Mouse (Mus musculus): ENCODE measurements around the gene Mink1. TPM values are rescaled to one million over a fixed set of nuclear protein-coding genes. Genes with fewer than 3 reads are reported as not detected.
"Not testable (repeated sequence)": the region's sequence is repeated elsewhere in the genome, so short reads cannot be mapped to it uniquely, and the experiment has no call there.

Gene Mink1
- total RNA-seq (2021): 10 to 100 TPM; 42.2 to 44.1 TPM
- long read RNA-seq, experiment 1, full-length matches to known transcripts: 9 of 30 reads
- long read RNA-seq, experiment 1, partial matches to known transcripts: 13 of 30 reads
- long read RNA-seq, experiment 1, other reads (novel, unspliced or antisense): 8 of 30 reads
- long read RNA-seq, experiment 2, full-length matches to known transcripts: 5 of 23 reads
- long read RNA-seq, experiment 2, partial matches to known transcripts: 8 of 23 reads
- long read RNA-seq, experiment 2, other reads (novel, unspliced or antisense): 10 of 23 reads

DNA sequence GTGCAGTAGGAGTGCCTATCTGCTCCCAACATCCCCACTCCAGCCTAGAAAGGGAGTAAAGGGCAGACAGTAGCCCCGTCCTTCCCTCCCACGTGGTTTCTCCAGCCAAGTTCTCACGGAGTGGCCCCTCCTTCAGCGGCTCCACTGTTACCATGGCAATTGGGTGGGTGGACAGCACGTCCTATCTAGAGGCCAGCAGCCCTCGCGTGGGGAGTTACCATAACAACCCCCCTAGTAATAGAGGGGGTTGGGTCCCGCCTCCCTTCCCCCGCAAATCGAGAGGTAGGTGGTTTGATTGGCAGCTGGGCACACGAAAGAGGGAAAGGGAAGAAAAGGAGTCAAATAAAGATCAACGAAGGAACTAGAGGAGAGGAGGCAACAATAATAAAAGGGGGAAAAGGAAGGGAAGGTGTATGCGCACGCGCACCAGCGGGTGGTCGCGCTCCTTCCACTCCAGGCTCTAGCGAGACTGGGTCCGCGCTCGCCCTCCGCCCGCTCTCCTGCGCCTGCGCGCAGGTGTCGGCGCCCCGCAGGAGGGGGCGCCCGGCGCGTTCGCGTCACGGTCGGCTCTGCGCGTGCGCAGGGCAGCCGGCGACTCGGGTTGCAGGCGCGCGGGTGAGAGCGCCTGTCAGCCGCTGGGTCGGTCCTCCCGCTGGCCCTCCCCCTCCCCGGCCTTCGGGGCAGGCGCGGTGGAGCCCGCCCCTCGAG lies at the start of gene Mink1:
TSS of gene Mink1 (plus strand) at position 595 of the 708 bp plus-strand sequence.
- DNase-seq: peak; percentile 93 to 96
- intact Hi-C loops (cut with DNase I): loop anchor here (2.0 kb wide), 1 partner anchor 42 kb away; no protein-coding TSS in a partner anchor

DNA sequence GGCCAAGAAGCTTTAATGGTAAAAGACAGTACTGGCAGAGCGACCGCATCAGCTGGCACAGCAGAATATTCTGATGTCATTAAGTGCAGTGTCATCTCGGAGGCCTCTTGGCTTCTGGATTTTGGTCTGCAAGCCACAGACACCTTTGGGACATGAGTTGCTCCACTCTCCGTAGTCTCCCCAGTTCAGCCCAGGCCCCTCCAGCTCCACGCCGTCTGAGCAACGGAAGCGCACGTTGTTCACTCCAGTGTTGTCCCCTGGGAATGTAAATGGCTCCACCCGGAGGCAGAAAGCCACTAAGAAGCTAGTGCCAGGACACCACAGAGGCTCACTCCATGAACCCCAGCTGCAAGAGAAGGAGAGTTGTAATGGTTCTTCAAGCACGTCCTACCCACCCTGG lies 49.2 kb upstream of the Mink1 start:
- DNase-seq: peak; percentile 32 to 57
- intact Hi-C loops (cut with DNase I): no loop called here

DNA sequence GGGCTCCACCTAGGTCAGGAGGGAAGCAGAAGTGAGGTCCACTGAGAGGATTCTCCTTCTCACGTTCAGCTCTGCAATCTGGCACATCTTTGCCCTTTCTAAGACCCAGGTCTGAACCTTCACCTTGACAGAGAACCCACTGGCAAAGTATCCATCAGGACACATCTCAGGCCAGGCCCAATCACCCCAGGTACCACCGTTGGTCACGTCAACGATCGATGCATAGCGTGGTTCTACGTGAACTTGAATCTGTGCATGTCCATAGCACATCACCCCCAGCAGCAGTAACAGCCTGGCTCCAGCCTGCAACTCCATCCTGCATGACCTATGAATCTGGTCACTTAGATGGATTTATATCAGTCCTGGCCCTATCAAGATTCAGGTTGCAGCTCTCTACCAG lies 48.4 kb upstream of the Mink1 start, which contains the start of gene Vmo1:
TSS of gene Vmo1 (minus strand) at position 329 of the 400 bp plus-strand sequence.
- intact Hi-C loops (cut with DNase I): no loop called here
- no peak for DNase-seq

DNA sequence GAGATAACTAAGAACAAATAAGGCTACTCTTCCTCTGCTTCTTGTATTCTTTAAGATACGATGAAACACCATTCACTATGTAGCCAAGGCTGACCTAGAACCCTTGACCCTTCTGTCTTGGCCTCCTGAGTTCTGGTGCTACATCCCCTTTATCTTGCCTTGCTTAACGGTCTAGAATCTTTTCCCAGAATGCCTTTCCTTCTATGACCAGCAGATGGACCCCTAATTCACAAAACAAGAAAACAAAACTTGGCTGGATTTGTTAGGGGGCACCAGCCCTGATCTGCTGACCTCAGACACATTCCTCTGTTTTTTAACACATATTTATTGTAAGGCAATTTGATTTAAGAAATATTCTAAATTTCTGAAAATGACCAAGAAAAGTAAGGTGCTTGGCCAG lies 46.3 kb upstream of the Mink1 start:
- intact Hi-C loops (cut with DNase I): loop anchor here (1.0 to 2.0 kb wide), 2 partner anchors 89 to 238 kb away; no protein-coding TSS in a partner anchor
- DNase-seq: peak in 1 of 2 experiments; percentile 50

DNA sequence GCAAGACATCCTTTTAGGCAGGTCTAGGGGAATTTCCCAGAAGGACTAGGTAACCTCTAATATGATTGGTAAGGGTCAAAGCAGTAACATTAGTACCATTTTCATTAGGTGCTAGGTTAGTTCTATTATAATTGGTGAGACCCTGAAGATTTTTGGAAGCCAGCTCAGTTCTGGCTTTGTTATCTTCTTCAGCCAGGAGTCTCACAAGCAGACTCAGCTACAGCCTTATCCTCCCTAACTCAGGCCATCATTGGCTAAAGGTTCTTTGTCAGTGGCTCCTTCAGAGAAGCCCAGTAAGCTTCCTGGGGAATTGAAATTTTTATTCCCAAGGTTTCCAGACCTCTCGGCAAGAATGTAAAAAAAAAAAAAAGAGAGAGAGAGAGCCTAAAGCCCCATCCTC lies 44.2 kb upstream of the Mink1 start:
- no peak for DNase-seq
- intact Hi-C loops (cut with DNase I): no loop called here

DNA sequence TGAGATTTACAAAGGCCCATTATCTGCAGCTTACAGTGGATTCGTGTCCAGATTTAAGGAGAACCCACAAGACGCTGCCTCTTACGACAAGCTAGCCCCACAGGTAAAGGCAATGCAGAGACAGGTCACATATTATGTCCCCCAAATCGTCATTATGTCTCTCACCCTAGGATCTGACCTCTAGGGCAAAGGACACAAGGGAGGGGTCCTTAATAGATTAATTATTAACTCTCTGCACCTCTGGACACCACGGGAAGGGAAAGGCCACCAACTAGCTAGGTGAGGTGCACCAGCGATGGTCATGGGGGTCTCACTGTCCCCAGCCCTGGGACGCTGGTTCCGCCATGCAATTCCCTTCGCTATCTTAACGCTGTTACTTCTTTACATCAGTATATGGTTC lies 43.8 kb upstream of the Mink1 start, which contains the start of gene Gltpd2:
TSS of gene Gltpd2 (plus strand) at position 274 of the 400 bp plus-strand sequence.
- intact Hi-C loops (cut with DNase I): no loop called here
- no peak for DNase-seq

DNA sequence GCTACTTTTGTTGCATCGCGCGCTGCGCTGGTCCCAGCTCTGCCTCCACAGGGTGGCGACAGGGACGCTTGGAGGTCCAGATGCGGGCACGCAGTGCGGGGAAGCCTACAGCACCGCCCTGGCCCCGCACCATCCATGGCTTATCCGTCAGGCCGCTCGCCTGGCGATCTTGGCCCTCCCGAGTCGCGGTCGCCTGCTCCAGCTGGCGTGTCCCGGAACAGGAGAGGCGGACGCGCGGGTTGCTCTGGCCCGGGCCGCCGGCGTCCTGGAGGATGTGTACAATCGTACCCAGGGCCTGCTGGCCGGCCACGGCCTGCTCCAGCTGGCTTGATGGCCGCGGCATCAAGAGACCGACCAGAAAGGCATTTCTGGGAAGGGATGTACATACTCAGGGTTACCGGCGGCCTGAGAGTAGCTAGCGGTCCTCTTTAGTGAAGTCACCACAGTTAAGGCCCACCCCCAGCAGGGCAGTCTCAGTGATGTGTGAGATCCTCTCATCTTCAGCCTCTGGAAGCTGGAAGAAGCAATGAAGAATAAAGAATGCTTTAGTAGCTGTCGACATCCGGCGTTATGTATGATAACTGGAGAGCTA lies 42.4 kb upstream of the Mink1 start:
- peak; percentile 61 to 62 for DNase-seq
- intact Hi-C loops (cut with DNase I): no loop called here

DNA sequence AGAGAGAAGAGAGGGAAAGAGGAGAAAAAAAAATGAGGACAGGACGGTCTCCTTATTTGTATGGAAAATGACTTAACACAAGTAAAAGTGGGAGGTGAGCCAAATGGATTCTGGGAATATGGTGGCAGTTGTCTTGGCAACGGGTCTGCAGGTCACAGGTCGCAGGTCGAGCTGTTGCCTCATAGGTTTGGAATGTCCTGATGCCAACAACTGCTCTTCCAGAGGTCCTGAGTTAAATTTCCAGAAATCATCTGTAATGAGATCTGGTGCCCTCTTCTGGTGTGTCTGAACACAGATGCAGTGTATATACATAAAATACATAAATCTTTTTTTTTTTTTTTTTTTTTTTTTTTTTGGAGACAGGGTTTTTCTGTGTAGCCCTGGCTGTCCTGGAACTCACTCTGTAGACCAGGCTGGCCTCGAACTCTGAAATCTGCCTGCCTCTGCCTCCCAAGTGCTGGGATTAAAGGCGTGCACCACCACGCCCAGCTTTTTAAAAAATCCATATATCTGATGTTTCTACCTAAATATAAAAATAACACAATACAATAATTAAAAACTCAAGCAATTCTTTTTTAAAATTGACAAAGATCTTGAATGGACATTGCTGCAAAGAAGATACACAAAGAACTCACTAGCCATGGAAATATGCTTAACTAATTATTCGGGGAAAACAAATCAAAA lies 39.2 kb upstream of the Mink1 start:
- DNase-seq; intact Hi-C loops (cut with DNase I): not testable (repeated sequence)

DNA sequence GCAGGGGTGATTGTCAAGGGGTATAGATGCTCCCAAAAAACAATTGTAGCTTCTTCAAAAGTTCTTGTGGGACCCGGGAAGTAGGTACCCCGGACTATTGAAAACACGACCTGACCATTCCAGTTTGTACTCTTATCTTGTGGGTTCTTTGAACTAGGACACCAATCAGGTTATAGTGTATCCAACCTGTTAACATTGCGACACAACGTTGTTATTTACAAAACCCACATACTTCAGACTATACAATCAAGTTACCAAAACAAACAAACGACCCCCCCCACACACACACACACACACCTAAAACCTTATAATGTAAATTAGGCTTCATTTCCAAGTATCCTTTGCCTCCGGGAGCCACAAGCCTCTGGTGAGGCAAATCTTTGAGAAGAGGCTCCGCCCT lies 37.9 kb upstream of the Mink1 start:
- no peak for DNase-seq

DNA sequence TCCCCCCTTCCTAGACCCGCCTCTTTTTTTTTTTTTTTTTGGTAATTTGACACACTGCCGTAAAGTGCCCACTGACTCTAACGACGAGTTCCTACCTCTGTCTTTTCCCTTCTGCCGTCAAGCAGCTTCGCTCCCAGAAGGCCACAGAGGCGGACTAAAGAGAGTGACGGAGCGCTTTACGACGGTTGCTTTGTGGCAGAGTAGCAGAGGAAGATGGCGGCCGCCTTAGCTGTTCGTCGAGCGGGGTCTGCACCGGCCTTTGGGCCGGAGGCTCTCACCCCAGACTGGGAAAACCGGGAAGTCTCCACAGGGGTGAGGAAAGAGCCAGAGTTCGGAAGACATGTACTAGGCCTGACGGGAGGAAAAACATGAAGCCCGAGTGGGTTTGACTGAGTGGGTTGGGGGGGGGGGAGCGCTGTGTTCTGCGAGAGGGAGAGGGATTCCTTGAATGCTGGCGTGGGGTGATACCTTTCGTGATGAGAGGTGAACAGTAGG lies 37.5 kb upstream of the Mink1 start, which contains the start of gene Psmb6:
TSS of gene Psmb6 (plus strand) at position 184 of the 495 bp plus-strand sequence.
- intact Hi-C loops (cut with DNase I): no loop called here
- DNase-seq: peak; percentile 84 to 90

More for the DNA sequence above, 37.9 kb upstream of the Mink1 start:
- intact Hi-C loops (cut with DNase I): no loop called here

DNA sequence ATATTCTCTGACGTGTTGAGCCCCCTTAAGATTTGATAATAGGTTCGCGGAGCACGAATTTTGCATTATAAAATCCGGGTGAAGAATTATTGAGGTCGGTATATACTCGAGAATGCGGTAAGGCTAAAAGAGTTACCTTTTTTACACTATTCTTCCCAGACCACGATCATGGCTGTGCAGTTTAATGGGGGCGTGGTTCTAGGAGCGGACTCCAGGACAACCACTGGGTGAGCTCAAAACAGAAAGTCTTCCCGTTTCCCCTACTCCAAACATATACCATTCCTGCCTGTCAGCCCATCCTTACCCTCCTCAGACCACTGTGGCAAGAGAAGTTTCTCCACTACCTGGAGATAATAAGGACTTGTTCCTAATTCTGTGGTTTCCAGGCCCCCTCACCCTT lies 37.0 kb upstream of the Mink1 start:
- DNase-seq: no peak
- intact Hi-C loops (cut with DNase I): no loop called here

DNA sequence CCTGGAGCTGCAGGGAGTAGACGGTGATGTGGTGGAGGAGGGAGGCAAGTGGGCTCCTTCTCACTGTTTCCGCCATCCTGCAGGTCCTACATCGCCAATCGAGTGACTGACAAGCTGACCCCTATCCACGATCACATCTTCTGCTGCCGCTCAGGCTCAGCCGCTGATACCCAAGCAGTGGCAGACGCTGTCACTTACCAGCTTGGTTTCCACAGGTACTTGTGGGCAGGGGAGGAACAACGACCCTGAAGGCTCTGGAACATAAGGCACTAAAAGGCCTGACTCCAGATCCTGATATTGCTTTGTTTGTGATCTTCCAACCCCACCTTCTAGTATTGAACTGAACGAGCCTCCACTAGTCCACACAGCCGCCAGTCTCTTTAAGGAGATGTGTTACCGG lies 36.5 kb upstream of the Mink1 start:
- no peak for DNase-seq
- intact Hi-C loops (cut with DNase I): no loop called here

DNA sequence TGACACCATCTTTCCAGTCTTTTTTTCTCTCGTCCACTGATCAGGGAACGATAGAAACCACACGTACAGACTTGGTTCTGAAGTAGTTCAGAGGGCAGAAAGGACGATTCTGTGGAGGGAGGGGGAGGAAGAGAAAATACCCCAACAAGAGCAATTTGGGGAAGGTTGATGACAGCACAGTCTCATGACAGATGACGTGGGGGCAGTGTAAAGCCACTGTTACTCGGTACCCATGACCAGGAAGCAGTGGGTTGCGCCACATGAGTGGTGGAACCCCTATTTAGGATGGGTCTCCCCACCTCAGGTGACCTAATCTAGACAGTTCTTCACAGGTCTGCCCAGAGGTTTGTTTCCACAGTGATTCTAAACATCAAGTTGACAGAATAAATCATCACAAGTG lies 34.1 kb upstream of the Mink1 start:
- DNase-seq: no peak
- intact Hi-C loops (cut with DNase I): no loop called here

DNA sequence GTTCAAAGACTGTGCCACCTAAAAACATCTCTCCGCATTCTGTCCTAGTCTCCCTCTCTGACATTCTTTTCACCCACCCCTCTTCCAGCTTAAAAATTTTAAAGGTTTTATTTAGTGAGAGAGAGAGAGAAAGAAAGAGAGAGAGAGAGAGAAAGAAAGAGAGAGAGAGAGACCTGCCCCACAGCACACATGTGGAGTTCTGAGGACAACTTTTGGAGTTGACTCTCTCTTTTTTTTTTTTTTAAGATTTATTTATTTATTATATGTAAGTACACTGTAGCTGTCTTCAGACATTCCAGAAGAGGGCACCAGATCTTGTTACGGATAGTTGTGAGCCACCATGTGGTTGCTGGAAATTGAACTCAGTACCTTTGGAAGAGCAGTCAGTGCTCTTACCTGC lies 31.6 kb upstream of the Mink1 start:
- DNase-seq; intact Hi-C loops (cut with DNase I): not testable (repeated sequence)

DNA sequence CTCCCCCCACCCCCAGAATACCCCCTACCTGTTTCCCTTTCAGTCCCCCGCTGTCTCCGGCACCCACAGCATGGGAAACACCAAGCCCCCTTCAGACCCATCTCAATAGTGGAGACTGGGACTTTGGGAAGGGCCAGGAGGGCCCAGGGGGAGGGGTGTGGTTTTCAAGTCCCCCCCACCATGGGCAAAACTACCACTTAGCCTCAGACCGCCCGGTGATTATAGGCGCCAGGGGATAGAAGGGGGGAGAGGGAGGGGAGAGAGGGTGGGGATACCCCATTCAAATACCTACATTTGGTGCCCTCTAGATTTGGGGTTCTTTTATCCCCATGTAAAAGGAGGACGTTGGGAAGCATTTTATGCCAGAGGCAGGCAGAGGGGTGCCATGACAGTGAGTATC lies 29.8 kb upstream of the Mink1 start, which contains the start of gene Gm40193:
TSS of gene Gm40193 (minus strand) at position 101 of the 400 bp plus-strand sequence.
- intact Hi-C loops (cut with DNase I): no loop called here
- no peak for DNase-seq

DNA sequence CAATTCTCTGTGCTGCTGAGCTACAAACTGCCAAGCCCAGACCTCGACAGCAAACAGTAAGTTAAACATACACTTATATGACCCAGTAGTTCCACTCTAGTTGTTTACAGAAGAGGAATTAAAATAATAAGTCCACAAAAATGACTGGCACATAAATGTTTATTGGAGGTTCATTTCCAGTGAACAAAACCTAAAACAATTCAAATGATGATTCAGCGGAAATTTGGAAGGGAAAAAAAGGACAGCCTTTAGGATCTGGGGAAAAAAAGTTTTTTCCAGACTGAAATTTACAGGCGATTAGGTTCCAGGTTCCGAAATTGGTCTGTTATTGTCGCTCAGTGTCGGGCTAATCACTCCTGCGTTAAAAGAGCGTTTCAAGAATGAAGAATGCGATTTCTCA lies 23.3 kb upstream of the Mink1 start:
- DNase-seq: no peak
- intact Hi-C loops (cut with DNase I): no loop called here

DNA sequence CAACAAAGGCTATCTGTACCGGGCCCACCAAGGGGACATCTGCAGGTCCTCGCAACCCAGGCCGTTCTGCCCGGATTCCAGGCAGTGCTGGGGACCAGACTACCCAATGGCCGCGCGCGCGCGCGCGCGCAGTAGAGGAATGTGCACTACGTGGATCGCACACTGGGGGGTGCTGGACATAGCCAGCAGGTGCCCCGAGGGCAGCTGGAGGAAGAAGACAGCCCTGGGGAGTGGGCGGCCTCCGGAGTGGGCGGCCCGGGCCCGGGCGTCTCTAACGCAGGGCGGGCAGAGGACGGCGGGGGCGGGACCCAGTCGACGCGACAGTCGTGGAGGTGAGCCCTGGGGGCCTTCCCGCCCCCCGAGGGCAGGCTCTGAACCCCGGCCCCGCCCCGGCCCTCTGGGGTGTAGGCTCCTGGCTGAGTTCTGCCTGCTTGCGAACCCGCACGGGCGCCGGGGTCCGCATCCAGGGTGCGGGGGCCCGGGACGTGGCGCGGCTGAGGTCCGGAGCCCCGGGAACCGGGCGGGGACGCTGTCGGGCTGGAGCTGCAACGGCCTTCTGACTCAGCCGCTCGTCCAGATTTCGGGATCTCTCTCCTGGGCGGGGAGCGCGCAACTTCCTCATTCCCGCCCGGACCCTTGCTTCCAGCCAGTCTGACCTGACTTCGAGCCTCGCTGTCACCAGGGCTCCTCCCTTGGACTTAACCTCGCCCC lies 22.6 kb upstream of the Mink1 start, which contains the start of gene Pld2:
TSS of gene Pld2 (plus strand) at position 188 of the 711 bp plus-strand sequence.
- intact Hi-C loops (cut with DNase I): no loop called here
- DNase-seq: peak; percentile 90

DNA sequence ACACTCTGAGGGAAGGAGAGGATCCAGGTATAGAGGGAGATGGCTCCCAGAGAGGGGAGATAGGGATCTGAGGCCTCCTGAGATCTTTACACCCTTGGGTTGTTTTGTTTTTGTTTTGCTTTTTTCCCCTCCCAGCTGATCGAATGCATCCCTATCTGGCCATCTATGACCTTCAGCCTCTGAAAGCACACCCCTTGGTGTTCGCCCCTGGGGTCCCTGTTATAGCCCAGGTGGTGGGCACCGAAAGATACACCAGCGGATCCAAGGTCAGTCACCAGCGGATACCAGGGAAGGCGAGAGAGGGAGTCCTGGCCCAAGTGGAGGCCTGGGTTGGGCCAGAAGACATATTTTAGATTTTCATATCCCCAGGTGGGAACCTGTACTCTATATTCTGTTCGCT lies 21.8 kb upstream of the Mink1 start:
- intact Hi-C loops (cut with DNase I): no loop called here
- DNase-seq: no peak

DNA sequence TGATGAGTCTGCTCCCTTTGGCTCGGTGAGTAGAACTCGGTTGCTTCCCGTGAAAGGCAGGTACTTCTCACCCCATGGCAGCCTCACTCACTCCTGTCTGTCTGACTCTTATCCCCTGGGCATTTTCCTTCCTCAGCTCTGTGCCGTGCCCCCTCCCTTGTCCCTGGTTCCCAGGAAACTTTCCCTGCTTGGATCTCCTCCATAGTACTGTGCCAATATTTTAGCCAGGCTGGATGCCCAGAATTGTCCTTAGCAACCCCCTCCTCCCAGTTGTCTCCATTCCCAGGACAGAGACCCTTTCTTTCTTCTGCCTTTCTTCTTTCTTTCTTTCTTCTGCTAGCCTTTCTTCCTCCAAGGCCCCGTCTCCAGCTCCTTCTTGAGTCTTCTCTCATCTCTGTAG lies 21.3 kb upstream of the Mink1 start:
- DNase-seq: no peak
- intact Hi-C loops (cut with DNase I): no loop called here

DNA sequence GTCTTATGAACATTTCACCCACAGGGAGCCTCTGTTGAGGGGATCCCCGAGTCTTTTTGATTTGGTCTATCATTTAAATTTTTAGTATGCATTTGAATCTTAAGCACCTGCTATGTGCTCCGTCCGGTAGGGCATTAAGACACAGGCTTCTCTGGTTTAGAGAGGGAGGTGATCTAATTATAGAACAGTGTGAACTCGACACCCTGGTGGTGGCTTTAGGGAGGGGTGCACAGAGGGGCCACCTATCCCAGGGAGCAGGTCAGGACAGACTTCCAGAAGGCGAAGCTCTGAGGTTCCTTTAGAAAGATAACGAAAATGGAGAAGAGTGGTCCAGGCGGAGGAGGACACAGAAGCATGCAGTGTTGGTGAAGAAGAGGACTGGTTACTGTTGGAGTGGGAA lies 18.2 kb upstream of the Mink1 start:
- intact Hi-C loops (cut with DNase I): no loop called here

More for the DNA sequence above, 18.2 kb upstream of the Mink1 start:
- no peak for DNase-seq
